Mouse (Mus musculus) monocyte, adult 5-6 weeks (primary cell): ENCODE measurements around the gene Mcm2. TPM values are rescaled to one million over a fixed set of nuclear protein-coding genes. Genes with fewer than 3 reads are reported as not detected.
A peak's percentile ranks its signal among the peaks of the same experiment; 100 is the strongest.

Experiments
- ATAC-seq: fragments of 153-309, 156-312 bp; replicated peaks from 2 replicates; pipeline ENCODE4 v1.8.0; 2017; ENCODE audit warnings: mild to moderate bottlenecking; ENCODE audit not compliant: low TSS enrichment, insufficient number of reproducible peaks, severe bottlenecking, poor library complexity, low FRiP score
- total RNA-seq: library from RNA; stranded (forward); fragments of 200-1000, 200-491, 200-594 nt; gene quantifications from 3 replicates; pipeline ENCODE4 v1.2.3, GENCODE M21; 2017

Gene Mcm2
- total RNA-seq, 1 experiment from 2014 or later = 10.9 TPM

DNA sequence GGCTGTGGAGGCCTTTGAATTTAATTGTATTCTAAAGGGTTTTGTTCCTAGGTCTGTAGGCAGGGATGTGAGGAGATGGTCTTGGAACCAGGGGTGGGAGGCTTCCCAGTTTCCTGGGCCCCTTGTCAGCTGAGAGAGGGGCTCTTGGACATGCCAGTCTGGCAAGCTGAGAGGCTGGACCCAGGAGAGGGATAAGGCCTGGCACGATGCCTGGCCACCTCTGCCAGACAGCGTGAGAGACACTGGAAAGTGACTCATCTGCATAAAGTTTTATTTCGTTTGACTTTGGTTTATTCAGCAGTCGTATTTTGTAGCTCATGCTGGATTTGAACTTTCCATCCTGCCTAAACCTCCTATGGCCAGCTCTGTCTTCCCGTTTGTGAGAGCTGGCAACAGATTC is 30.0 kb upstream of the Mcm2 start:
- ATAC-seq = no peak

DNA sequence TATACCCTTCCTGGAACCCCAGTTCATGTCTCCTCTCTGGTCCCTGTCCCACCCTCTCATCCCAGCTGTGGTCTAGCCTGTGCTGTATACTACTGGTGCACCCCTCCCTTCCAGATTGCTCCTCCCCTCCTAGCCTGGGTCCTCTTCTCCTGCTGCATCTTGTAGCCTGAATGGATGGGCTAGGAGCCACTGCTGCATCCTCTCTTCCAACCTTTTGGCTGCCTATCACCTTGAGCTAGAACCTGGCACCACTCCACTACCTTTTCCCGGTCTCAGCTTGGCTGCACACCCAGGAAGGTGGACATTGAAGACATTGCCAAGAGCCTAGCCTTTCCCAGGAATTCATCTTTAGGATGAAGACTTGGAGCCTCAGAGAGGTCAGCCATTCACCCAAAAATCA is 29.4 kb upstream of the Mcm2 start:
- no peak for ATAC-seq

- ATAC-seq = peak; percentile 28; the same call in 1 of the 2 replicates
These were observed 29.0 kb upstream of the Mcm2 start for GRCm38 (mm10) chr6:88927595-88927994.

- ATAC-seq = no peak; the same call in 1 of the 2 replicates
These were observed 28.3 kb upstream of the Mcm2 start for GRCm38 (mm10) chr6:88926870-88927269.

DNA sequence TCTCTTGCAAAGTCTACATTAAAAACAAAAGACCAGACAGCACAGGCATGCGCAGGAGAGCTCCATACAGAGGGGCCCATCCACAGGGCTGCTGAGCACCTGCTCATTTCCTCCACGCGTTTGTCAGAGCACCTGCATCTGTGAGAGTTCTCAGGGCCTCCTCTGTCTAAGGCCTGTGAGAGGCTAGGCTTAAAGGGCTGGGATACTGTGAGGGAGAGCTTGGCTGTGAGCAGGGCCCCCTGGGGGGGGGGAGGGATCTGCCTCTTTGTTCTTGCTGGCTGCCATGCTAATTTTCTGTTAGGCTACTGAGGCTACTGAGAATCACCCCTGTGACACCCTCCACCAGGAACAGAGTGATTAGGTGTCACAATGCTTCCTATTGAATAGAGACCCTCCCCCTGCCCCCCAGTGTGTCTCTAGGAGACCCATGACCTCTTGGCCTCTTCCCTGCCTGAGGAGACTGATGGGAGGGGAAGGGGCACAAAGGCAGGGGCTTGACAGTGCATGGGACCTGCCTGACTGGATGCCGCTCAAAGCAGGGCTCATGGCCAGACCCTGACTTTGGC is 27.1 kb upstream of the Mcm2 start:
- no peak for ATAC-seq

- ATAC-seq = no peak
These were observed 26.1 kb upstream of the Mcm2 start for GRCm38 (mm10) chr6:88924502-88925275.

- no peak for ATAC-seq
These were observed 20.2 kb upstream of the Mcm2 start for GRCm38 (mm10) chr6:88918802-88919201.

DNA sequence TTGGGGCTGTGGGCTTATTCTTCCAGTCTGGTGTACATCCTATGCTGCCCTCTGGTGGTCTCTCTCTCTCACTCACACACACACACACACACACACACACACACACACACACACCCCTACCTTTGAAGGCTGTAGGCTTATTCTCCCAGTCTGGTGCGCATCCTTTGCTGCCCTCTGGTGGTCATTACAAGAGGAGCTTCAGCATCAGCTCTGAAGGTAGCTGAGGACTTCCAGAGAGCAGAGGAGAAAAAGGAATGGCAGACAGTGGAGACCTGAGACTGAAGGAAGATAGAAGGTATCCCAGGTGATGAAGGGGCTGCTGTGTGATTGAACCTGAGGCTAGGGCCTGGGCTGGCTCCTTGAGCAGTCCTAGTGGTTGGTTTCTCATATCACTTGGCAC is 17.6 kb upstream of the Mcm2 start:
- 0 out of 2 replicates have a peak, but pooled peaks have one; percentile 36 for ATAC-seq

- ATAC-seq = no peak
These were observed 16.9 kb upstream of the Mcm2 start for GRCm38 (mm10) chr6:88915510-88915909.

DNA sequence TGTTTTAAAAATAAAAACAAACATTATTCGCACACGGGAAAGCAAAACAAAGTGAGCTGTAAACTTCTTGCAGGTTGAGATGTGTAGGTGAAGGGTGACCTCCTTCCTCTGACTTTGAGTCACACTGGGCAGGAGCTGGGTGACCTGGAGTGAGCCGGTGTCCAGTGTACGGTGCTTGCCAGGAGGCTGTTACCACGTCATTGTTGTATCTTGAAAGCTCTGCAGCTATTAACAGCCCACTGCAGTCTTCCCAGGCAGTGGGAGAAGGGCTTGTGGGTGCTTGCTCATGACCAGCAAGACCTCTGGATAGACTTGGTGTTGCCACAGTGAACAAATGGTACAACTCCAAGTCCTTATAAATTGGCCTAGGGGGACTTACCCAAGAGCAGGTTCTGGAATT is 16.2 kb upstream of the Mcm2 start:
- no peak for ATAC-seq

- no peak for ATAC-seq
These were observed 14.9 kb upstream of the Mcm2 start for GRCm38 (mm10) chr6:88913440-88913839.

DNA sequence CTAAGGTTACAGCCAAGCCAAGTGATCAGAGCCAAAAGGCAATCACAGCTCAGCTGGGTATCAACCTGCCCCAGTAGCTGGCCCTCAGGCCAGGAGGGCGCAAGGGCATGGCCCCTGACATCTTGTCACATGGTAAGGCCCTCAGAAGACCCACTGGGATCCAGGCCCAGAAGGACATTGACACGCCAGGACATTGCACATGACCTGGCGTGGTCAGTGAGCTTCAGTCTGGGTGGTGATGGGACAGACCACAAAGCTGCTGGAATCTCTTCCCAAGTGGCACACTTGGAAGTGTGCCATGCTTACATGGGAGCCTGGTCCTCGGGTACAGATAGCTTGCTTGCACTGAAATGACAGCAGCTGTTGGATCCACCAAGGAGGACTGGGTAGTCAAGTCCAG is 14.4 kb upstream of the Mcm2 start:
- ATAC-seq = no peak

DNA sequence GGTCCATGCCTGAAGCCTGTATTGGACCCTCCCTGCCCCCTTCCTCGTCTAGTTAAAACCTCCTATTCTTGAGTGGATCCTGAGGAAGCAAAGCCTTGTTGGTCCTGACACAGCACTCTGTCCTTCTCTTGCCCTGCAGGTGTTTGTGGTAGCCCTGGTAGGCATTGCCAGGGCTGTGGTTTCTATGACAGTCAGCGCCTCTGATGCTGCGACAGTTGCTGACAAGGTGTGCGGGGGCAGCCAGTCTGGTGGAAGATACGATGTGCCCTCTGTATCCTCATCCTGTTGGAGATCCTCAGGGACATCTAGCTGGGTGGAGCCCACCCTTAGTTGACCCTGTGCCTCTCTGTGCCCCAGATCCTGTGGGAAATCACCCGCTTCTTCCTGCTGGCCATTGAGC is 10.6 kb upstream of the Mcm2 start:
- no peak for ATAC-seq

DNA sequence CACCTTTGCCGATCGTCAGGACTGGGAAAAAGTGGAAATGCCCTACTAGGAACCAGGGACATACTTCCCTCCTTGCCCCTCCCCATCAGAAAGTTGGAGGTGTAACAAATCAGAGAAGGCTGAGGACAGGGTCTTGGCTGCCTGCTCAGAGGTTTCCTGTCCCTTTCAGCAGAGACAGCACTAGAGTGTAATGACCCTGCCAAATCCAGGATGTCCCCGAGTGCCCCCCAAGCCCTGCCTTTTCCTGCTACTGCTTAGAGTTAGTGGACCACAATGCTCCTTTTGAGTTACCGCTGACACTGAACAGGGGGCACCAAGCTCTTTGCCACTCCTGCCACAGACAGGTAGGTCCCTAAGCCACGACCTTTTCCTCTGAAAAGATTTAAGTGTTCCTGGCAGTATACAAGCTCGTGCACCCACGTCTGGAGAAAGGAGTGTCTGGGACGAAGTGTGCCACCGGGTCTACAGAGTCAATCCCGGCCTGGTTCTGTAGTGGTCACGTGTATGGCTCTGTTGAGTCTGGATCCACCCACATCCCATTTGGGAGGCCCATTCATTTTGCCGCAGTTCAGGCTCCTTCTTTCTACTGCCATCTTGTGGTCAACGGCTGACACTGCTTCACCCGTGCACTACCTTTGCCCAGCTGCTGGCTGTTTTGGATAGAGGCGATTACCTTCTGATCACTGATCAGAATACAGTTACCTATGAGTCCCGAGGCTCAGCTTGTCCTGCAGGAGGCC is 8.0 kb upstream of the Mcm2 start:
- ATAC-seq = peak; percentile 41

- ATAC-seq = no peak
These were observed 6.5 kb upstream of the Mcm2 start for GRCm38 (mm10) chr6:88905042-88905441.

DNA sequence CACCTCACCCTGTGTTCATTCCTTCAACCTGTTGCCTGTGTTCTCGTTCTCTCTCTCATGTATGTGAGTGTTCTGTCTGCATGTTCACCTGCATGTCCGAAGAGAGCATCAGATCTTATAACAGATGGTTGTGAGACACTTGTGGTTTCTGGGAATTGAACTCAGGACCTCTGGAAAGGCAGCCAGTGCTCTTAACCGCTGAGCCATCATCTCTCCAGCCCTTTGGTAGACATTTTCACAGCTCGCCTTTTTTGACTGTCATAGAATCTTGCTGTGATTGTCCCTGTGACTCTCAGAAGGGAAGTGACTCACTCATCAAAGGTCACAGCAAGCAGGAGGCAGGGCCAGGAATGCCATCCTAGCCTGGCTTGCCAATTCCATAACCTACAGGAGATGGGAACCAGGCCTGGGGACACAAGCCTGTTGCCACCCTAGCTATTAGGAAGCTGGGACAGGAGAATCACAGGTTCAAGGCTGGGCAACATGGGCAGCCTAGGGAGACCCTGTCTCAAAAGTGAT is 5.9 kb upstream of the Mcm2 start:
- no peak for ATAC-seq

DNA sequence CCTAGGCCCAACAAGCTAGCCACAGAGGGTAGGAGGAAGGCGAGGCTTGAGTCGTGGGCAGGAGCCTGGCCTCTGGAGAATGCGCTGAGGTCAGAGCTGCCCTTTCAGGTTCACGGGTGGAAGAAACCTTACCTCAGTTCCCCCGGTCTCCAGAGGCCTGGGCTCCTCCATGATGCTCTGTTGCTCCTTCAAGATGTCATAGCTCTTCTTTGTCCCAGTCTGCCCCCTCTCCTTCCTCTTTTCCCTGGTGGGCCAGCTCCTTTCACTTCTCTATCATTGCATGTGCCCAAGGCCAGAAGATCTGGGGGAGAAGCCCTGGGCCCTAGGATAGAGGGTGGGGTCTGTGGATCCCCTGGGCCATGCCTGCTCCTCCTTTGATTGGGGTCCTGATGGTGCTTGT is 5.1 kb upstream of the Mcm2 start:
- no peak for ATAC-seq

DNA sequence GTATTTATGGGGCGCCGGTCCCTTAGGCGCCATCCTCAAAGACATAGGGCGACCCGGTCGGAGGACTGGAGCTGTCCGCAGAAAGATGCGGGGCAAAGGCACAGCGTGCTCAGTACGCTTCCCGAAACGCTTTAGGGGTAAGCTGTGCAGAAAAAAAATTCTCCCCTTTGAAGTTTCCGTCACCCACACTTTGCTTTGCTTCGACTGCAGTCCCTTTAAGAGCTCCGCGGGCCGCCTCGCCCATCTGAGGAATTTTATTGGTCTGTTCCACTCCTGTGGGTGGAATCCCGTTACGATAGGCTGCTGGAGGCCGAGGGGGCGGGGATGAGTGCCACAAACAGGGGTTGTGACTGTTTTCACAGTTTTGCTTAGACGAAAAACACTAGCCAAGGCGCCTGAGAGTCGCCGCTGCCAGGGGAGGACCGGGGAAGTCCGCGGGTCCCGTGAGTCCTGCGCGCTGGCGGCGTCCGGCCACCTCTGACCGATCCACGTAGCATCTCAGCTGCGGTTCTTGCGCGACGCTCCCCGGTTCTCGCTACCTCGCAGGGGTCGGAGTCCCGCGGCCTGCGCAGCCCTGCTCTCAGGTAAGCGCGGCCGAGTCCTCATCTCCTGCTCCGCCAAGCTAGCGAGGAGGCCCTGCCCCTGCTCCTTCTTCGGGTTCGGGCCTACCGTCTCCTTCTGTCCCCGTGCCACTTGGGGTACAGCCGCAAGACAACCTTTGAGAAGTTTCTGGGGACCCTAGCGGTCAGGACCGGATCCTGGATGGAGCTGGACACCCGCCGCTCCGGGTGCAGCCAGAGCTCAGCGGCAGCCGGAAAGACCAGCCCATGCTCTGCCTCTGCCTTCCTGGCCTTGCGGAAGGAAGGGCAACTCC is 3.6 kb upstream of the Mcm2 start, which contains the start of gene Tpra1:
TSS of gene Tpra1 (plus strand) at position 305 of the 874 bp plus-strand sequence.
- peak; percentile 84 for ATAC-seq

GRCm38 (mm10) chr6:88901471-88901870 is 2.9 kb upstream of the Mcm2 start:
- ATAC-seq = no peak
